Mouse (Mus musculus) hindbrain, embryonic 14.5 days (tissue): ENCODE data around the gene Siva1. TPM values are rescaled to one million over a fixed set of nuclear protein-coding genes. Genes with fewer than 3 reads are reported as not detected.

Experiments
- ATAC-seq: fragments of 200-750 bp; cut with Nextera tagmentation; 2 replicates; pipeline ENCODE4 v1.8.0; 2017; ENCODE audit warnings: moderate number of reproducible peaks, mild to moderate bottlenecking, moderate TSS enrichment, moderate library complexity; ENCODE audit not compliant: low FRiP score
- DNase-seq: peaks from one replicate; pipeline ENCODE4 v3.0.0-alpha.2; 2015; ENCODE audit warnings: low spot score
- H3K27ac ChIP-seq: fragments of 300-500 bp; sonication (generic); 2 replicates; pipeline ENCODE4 v1.5.1; 2014; ENCODE audit warnings: mild to moderate bottlenecking, moderate library complexity
- H3K27me3 ChIP-seq: fragments of 300-500 bp; sonication (generic); 2 replicates; pipeline ENCODE4 v1.6.1; 2014; ENCODE audit warnings: mild to moderate bottlenecking, low read length, mixed read lengths; ENCODE audit not compliant: control insufficient read depth, insufficient read depth
- H3K36me3 ChIP-seq: fragments of 300-500 bp; sonication (generic); replicated peaks from 2 replicates; pipeline ENCODE4 v1.6.1; 2014; ENCODE audit not compliant: control insufficient read depth, insufficient read depth
- H3K4me1 ChIP-seq: fragments of 300-500 bp; sonication (generic); replicated peaks from 2 replicates; pipeline ENCODE4 v1.6.1; 2014; ENCODE audit warnings: antibody characterized with exemption, low read length, mixed read lengths; ENCODE audit not compliant: control insufficient read depth, insufficient read depth
- H3K4me2 ChIP-seq: fragments of 300-500 bp; sonication (generic); replicated peaks from 2 replicates; pipeline ENCODE4 v1.6.1; 2014; ENCODE audit warnings: mild to moderate bottlenecking, moderate library complexity
- H3K4me3 ChIP-seq: fragments of 300-500 bp; sonication (generic); replicated peaks from 2 replicates; pipeline ENCODE4 v1.5.1; 2014; ENCODE audit warnings: mild to moderate bottlenecking, low read length
- H3K9ac ChIP-seq: fragments of 300-500 bp; sonication (generic); 2 replicates; pipeline ENCODE4 v1.6.1; 2014
- H3K9me3 ChIP-seq: fragments of 300-500 bp; sonication (generic); 2 replicates; pipeline ENCODE4 v1.6.1; 2016; ENCODE audit warnings: low read length; ENCODE audit not compliant: control insufficient read depth
- WGBS: fragments of 180-500 bp; shearing (Covaris S2); extraction: QIAGEN DNeasy Blood & Tissue Kit; methylation state at CpG from one replicate; pipeline ENCODE4 v1.1.7; 2014; 5-methylcytosine and 5-hydroxymethylcytosine counted together
- polyA plus RNA-seq: library from polyadenylated mRNA; unstranded; fragments of >200 nt; fragmentation: Nextera tagmentation; extraction: Ambion mirVana; gene quantifications from 2 replicates; pipeline ENCODE4 v1.2.1, GENCODE M21; 2014

Siva1 gene
- polyA plus RNA-seq, 1 experiment from 2014 or later = 58.4 TPM

DNA sequence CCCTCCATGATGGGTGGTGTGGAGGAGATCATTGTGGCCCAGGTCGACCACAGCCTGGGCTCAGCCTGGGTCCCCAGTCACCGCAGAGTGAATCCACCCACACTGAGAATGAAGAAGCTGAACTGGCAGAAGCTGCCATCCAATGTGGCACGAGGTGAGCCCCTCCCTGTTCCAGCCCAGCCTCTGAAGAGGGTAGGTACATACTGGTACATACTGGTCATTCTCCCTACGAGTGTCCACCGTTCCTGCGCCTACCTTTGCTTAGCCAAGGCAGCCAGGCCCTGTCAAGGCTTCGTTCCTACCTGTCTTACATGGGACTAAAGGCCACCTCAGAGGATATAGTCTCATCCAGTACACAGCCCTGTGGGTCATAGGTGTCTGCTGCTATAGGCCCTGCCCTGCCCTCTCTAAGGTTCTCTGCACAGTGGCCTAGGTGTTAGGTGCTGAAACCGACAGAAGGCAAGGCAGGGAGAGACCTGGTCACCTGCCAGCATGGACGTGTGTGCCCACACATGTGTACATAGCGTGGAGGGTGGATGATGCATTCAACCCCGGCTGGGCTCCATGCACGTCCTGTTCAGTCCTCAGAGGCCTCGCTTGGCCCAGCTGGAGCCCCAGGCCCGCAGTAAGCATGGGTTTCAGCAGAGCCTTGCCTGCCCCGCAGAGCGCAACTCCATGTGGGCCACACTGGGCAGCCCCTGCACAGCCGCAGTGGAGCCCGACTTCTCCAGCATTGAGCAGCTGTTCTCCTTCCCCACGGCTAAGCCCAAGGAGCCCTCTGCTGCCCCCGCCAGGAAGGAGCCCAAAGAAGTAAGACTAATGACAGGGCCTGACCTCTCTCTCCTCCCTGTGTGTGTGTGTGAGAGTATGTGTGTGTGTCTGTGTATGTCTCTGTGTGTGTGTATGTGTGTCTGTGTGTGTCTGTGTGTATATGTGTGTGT lies 39.5 kb upstream of the Siva1 start:
- Histone ChIP-seq H3K27me3 (no peaks in the 10 kb centered on the region), H3K27ac (no peak overlapping the region), H3K4me1 (no peaks in the 10 kb centered on the region), H3K4me3 (no peak overlapping the region), H3K9me3 (no peaks in the 10 kb centered on the region), H3K4me2 (no peak overlapping the region), H3K36me3 (no peaks in the 10 kb centered on the region), H3K9ac (no peak overlapping the region)
- 57% methylated on average over 20 of the region's 20 CpGs for WGBS
- ATAC-seq = peak; percentile 28; the same call in 1 of the 2 replicates
- no peak for DNase-seq

- Histone ChIP-seq H3K36me3 (no peaks in the 10 kb centered on the region), H3K27ac (no peak overlapping the region), H3K9me3 (no peaks in the 10 kb centered on the region), H3K9ac (no peak overlapping the region), H3K4me1 (no peaks in the 10 kb centered on the region), H3K4me3 (no peak overlapping the region), H3K27me3 (no peaks in the 10 kb centered on the region), H3K4me2 (no peak overlapping the region)
- DNase-seq (peak; percentile 73), ATAC-seq (peak; percentile 21; the same call in 1 of the 2 replicates)
- 45% methylated on average over 6 of the region's 6 CpGs for WGBS
Observed at GRCm38 (mm10) chr12:112605766-112606165, 38.7 kb upstream of the Siva1 start.

DNA sequence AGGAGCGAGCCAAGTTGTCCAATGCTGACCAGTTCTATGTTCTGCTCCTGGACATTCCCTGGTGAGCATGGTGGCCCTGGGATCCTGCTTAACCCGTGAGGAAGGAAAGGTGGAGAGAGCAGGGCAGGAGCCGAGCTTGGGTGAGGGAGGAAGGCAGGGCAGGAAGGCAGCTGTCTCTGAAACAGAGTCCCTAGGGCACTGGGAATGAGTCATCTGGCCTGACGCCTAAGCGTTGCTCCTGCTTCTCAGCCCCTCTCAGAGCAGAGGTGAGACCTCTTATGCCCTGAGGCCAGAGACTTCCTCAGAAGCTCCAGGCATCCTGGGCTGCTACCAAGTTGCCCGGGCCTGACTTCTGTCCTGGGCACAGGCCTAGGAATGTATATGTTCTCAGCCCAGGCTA lies 37.5 kb upstream of the Siva1 start:
- Histone ChIP-seq H3K27me3 (no peaks in the 10 kb centered on the region), H3K9me3 (no peaks in the 10 kb centered on the region), H3K27ac (no peak overlapping the region), H3K4me1 (no peaks in the 10 kb centered on the region), H3K9ac (no peak overlapping the region), H3K4me3 (no peak overlapping the region), H3K36me3 (no peaks in the 10 kb centered on the region), H3K4me2 (no peak overlapping the region)
- no peak for ATAC-seq
- no peak for DNase-seq
- WGBS = 73% methylated on average over 6 of the region's 6 CpGs

- no peaks in the 10 kb centered on the region for H3K36me3 ChIP-seq
- H3K9me3 ChIP-seq = no peaks in the 10 kb centered on the region
- H3K4me1 ChIP-seq = no peaks in the 10 kb centered on the region
- no peak overlapping the region for H3K27ac ChIP-seq
- no peaks in the 10 kb centered on the region for H3K27me3 ChIP-seq
- DNase-seq (no peak), ATAC-seq (no peak)
- H3K9ac ChIP-seq = no peak overlapping the region
- no peak overlapping the region for H3K4me2 ChIP-seq
- WGBS = 90% methylated on average over 10 of the region's 10 CpGs
- H3K4me3 ChIP-seq = no peak overlapping the region
Observed at GRCm38 (mm10) chr12:112609031-112609430, 35.4 kb upstream of the Siva1 start.

- H3K27ac ChIP-seq = no peak overlapping the region
- H3K9me3 ChIP-seq = no peaks in the 10 kb centered on the region
- H3K4me2 ChIP-seq = no peak overlapping the region
- DNase-seq (no peak), ATAC-seq (no peak)
- no peak overlapping the region for H3K4me3 ChIP-seq
- H3K36me3 ChIP-seq = no peaks in the 10 kb centered on the region
- H3K9ac ChIP-seq = no peak overlapping the region
- H3K4me1 ChIP-seq = peaks cover 19% of the 10 kb centered on the region
- H3K27me3 ChIP-seq = peaks cover 26% of the 10 kb centered on the region
- WGBS = 45% methylated on average over 9 of the region's 9 CpGs
Observed at GRCm38 (mm10) chr12:112616668-112617067, 27.8 kb upstream of the Siva1 start.

DNA sequence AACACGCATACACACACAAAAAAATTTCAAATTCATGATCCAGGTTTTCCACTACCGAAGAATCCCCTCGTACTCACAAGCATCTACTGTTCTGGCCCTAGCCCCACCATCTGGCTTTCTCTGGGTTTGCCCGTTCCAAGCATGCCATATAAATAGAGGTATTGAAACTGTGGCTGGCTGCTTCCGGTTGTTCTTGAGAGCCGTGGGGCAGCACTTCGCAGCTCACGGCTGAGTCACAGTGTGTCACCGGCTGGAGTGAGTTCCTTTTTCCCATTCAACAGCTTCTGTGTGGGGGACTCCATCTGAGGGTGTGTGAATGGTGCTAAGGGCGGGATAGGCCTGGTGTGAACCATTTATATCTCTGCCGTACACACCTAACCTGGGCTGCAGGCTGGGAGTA lies 27.3 kb upstream of the Siva1 start:
- ATAC-seq (no peak), DNase-seq (no peak)
- Histone ChIP-seq H3K4me1 (peaks cover 19% of the 10 kb centered on the region), H3K4me3 (no peak overlapping the region), H3K27me3 (peaks cover 26% of the 10 kb centered on the region), H3K9me3 (no peaks in the 10 kb centered on the region), H3K4me2 (no peak overlapping the region), H3K36me3 (no peaks in the 10 kb centered on the region), H3K9ac (no peak overlapping the region), H3K27ac (no peak overlapping the region)
- 80% methylated on average over 11 of the region's 11 CpGs for WGBS

DNA sequence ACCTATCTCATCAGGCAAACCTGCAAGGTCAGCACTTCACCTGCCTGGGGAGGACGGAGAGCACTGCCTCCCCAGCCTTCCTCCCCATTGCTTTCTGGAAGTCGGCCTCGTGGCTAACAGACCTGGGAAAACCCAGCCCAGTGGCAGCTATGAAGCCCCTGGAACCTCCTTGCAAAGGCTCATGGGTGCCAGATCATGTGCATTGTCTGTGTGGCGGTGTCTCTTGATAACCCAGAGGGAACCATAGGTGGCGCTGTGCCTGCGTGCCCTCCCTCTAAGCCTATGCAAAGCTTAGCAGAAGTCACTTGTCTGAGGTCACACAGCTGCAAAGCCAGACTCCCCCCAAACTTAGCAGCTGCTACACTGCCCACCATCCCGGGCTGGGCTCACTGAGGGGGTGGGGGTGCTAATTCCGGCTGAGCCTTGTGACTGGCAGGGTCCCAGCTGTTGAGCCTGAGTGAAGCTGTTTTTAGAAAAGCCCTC lies 26.5 kb upstream of the Siva1 start:
- H3K4me2 ChIP-seq = no peak overlapping the region
- ATAC-seq (peak; percentile 43; the same call in 1 of the 2 replicates), DNase-seq (peak; percentile 59)
- no peak overlapping the region for H3K4me3 ChIP-seq
- 17% methylated on average over 8 of the region's 8 CpGs for WGBS
- H3K9me3 ChIP-seq = no peaks in the 10 kb centered on the region
- H3K4me1 ChIP-seq = peaks cover 19% of the 10 kb centered on the region
- no peaks in the 10 kb centered on the region for H3K36me3 ChIP-seq
- H3K27ac ChIP-seq = no peak overlapping the region
- H3K9ac ChIP-seq = no peak overlapping the region
- peaks cover 26% of the 10 kb centered on the region for H3K27me3 ChIP-seq

DNA sequence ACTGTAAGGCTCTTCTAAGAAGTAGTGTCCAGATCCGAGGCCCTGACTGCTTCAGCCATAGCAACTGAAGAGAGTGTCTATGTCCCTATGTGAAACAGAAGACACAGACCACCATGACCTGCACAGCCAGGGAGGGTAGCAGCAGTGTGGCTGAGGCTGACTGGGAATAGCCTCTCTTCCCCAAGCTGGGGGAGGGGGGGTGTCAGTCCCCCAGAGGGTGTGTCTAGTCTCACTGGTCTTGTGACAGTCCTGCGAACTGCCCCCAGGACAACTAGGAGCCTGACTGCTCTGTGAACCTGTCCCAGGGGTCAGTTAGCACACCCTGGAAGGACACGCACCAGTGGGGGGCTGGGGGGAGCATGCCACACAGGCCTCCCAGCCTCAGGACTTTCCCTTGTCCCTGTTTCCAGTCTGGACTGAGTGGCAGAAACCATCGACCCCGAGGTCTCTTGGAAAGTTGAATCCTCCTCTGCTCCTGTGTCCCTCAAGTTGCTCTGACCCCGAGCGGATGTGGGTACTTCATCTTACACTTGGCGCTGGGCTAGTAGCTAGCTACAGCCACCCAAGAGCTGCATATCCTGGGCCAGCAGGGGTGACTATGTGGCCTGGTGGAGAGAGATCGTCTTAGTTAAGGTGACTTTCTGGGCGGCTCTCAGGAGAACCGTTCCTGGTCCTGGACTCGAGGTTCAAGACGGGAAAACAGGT lies 25.3 kb upstream of the Siva1 start:
- 30% methylated on average over 13 of the region's 13 CpGs for WGBS
- peak overlapping the region; percentile 75; the same call in 1 of the 2 replicates for H3K9ac ChIP-seq

DNA sequence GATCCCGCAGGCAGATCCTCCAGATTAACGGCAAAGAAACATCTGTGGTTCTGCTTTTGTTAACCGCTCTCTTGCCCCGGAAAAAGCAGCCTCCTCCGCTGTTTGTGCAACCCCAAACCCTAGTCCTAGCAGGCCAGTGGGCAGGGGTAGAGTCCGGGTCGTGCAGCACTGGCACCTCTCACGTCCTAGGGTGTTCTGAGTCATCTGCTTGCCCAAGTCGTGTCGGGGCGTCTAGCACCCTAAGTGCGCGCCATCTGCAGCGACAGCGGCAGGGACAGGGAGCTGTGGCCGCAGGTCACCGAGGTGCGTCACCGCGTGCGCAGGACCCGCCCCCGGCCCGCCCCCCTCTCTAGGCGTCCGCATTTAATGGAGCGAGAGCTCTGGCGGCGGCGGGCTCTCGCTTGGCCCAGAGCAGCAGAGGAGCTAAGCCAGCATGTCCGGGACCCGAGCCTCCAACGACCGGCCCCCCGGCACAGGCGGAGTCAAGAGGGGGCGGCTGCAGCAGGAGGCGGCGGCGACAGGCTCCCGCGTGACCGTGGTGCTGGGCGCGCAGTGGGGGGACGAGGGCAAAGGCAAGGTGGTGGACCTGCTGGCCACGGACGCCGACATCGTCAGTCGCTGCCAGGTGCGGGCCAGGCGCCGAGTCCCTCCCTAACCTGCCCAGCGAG lies 24.7 kb upstream of the Siva1 start, which contains the start of gene Adssl1:
Gene Adssl1 (plus strand): TSS at position 360 of the 668 bp plus-strand sequence.
- peak within 1 kb of the TSS; percentile 92 for H3K4me2 ChIP-seq
- ATAC-seq (peak; percentile 64), DNase-seq (no peak)
- WGBS = 1% methylated on average over 54 of the region's 56 CpGs
- H3K9ac ChIP-seq = peak within 1 kb of the TSS; percentile 75
- peaks cover 19% of the 10 kb centered on the region for H3K4me1 ChIP-seq
- no peak within 1 kb of the TSS for H3K27ac ChIP-seq
- peaks cover 26% of the 10 kb centered on the region for H3K27me3 ChIP-seq
- H3K4me3 ChIP-seq = peak within 1 kb of the TSS; percentile 46
- no peaks in the 10 kb centered on the region for H3K36me3 ChIP-seq
- H3K9me3 ChIP-seq = no peaks in the 10 kb centered on the region

More for the DNA sequence above, 25.3 kb upstream of the Siva1 start:
- Histone ChIP-seq H3K27ac (no peak overlapping the region), H3K36me3 (no peaks in the 10 kb centered on the region), H3K27me3 (peaks cover 26% of the 10 kb centered on the region), H3K4me3 (peak overlapping the region; percentile 46), H3K4me2 (peak overlapping the region; percentile 92), H3K4me1 (peaks cover 19% of the 10 kb centered on the region), H3K9me3 (no peaks in the 10 kb centered on the region)
- DNase-seq = no peak
- no peak for ATAC-seq
